Mouse (Mus musculus): Measurements from ENCODE around the gene Mkrn3. TPM values are rescaled to one million over a fixed set of nuclear protein-coding genes. Genes with fewer than 3 reads are reported as not detected.

The Mkrn3 gene
- polyA plus RNA-seq, 1 experiment from 2014 or later, result 22.5 TPM

Other genes starting within 250 kb of the Mkrn3 start
- 622 and 693 TPM in 2 replicates for gene Ndn, start 73.6 kb downstream of the Mkrn3 start, polyA plus RNA-seq (2014; fragmentation: Nextera tagmentation; extraction: Ambion mirVana)
- 16.2 and 16.3 TPM in 2 replicates for gene Magel2, start 43.1 kb downstream of the Mkrn3 start, polyA plus RNA-seq (2014; fragmentation: Nextera tagmentation; extraction: Ambion mirVana)
- gene Peg12, start 44.4 kb upstream of the Mkrn3 start, polyA plus RNA-seq (2014; fragmentation: Nextera tagmentation; extraction: Ambion mirVana), result 9.6 and 17.3 TPM in 2 replicates